Mouse (Mus musculus) bone marrow macrophage, adult 2 months (primary cell): Measurements from ENCODE around the gene Pde2a.

Experiments used
- CTCF ChIP-seq: IDR thresholded peaks from 2 replicates; pipeline ENCODE4 v1.5.1; 2012; ENCODE audit warnings: low read depth, mild to moderate bottlenecking, low read length, moderate library complexity
- POLR2A ChIP-seq: IDR thresholded peaks from 2 replicates; pipeline ENCODE4 v1.6.1; 2012; ENCODE audit warnings: mild to moderate bottlenecking, low read depth, low read length, borderline replicate concordance

DNA sequence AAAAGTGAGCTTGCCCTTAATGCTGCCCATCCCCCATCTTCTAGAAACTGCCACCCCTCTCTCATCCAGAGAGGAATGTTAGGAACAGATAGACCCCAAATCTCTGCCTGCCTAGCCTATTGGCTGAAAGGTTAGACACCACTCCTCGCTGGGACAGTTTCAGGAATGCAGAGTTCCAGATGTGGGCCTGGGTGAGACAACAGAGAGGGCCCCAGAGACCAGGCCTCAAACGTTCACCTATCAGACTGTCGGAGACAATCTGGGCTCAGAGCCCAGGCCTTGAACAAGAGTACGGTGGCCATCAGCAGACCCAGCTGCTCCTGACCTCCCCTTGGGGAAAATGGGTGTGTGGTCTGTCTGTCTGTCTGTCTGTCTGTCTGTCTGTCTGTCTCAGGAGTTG, 28.5 kb upstream of the Pde2a start:
- no peak for TF ChIP-seq CTCF
- TF ChIP-seq POLR2A: no peak
